8 mouse cellular contexts compared by ENCODE assay signal in genomic region chr12:108915893-108916292, GRCm38 (mm10). TPM values are rescaled to one million over a fixed set of nuclear protein-coding genes. Genes with fewer than 3 reads are reported as not detected.
DNase-seq lines count a peak whose midpoint lies in the region.

No protein-coding gene starts in this region.

- DNase-seq in lung, postnatal 10 days: peak; percentile 48
- no peak for DNase-seq in lung, postnatal 25 days (ENCODE audit: low spot score)
- DNase-seq in frontal cortex, postnatal 10 days (ENCODE audit: low spot score in 2 of 2): peak; percentile 49 to 58
- peak; percentile 61 for DNase-seq in left cerebral cortex, postnatal 36 days (ENCODE audit: low spot score in 2 of 2)
- peak; percentile 71 to 75 for DNase-seq in right cerebral cortex, adult 2 months (ENCODE audit: low spot score in 2 of 2)
- no peak for DNase-seq in thymus, postnatal 14 days
- no peak for DNase-seq in lung, adult 18-20 months
- DNase-seq in cerebellum, adult 11 months: no peak

- intact Hi-C loops in left cerebral cortex, postnatal 36 days (cut with DNase I): no loop called here

RNA-seq across cellular contexts. Expression of gene Wars, which starts 21.9 kb away (rescaled TPM):
- total RNA-seq in left cerebral cortex, postnatal 36 days (2021): 10 to 100 TPM; 84.2 to 96.1 TPM

RNA-seq across cellular contexts. Expression of gene Wdr25, which starts 22.5 kb away (rescaled TPM):
- 10 to 100 TPM in 1 of 2 experiments, 1 to 10 TPM in 1; 8.2 to 11.5 TPM for total RNA-seq in left cerebral cortex, postnatal 36 days (2021)

Comparison
In these comparisons a context has a peak if more than half of its experiments do, and no peak if none do; other contexts are left out.
1. DNase-seq: peak in lung, postnatal 10 days (single experiment), frontal cortex, postnatal 10 days (2 of 2), left cerebral cortex, postnatal 36 days (2 of 2) and right cerebral cortex, adult 2 months (2 of 2); none in lung, postnatal 25 days (single experiment), thymus, postnatal 14 days (single experiment), lung, adult 18-20 months (0 of 2) and cerebellum, adult 11 months (single experiment).